Mouse (Mus musculus) mature B cell (primary cell): Measurements from ENCODE around the gene Hist1h2bk.
"Not testable (repeated sequence)": the region's sequence is repeated elsewhere in the genome, so short reads cannot be mapped to it uniquely, and the experiment has no call there.

Source experiments
- in situ Hi-C: fragments of 300-500 bp; cut with MboI; formaldehyde crosslinking; loops from 2 replicates; pipeline ENCODE4 v1.14.3; 2019

The Hist1h2bk gene

DNA sequence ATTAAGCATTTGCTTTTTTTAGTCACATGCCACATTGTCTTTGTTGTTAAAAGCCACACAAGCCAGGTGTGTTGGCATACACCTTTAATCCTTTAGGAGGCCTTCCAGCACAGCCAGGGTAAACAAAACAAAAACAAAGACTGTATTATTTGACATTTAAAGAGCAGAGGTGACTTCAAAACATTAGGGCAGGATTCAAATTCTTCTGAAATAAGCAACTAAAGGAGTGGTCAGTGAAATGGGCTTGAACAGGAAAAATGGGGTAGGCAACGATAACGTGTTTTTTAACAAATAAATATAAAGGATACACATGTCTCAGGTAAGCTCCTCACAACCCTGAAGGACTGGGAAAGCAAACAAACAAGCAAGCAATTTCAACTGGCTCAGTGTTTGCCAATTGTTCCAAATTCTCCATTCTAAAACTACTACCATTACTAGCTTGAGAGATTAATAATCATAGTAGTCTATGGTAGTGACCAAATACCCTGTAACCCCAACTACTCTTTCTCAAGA, 4.3 kb downstream of the Hist1h2bk start:
- in situ Hi-C loops, result loop anchor here (5.0 to 10.0 kb wide), 6 partner anchors 215 to 1705 kb away; partner anchors contain the start of genes Hist1h2ac, Hist1h2bb, Hist1h2bc and Hist1h3c

DNA sequence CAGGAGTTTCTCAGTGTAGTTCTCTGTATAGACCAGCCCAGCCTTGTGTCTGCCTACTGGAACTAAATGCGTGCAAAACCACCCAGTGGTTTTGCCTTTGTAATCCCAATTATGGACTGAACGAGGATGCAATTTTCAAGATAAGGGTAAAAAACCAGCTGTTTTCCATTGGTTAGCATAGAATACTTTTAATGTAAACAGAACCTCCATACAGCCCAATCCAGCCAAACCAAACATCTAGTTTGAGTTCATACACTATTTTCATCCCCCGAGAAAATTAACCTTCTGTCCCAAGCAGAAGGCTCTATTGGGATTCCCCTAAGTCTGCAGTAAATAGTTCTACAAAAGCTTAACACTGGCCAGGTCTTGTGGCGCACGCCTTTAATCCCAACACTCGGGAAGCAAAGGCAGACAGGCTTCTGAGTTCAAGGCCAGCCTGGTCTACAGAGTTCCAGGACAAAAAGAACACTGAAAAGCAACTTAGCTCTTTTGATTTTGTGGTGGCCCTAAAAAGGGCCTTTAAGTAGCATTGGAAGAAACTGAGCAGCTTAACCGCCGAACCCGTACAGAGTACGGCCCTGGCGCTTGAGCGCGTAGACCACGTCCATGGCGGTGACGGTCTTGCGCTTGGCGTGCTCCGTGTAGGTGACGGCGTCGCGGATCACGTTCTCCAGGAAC, 4.9 kb downstream of the Hist1h2bk start:
- in situ Hi-C loops, result loop anchor here (5.0 to 10.0 kb wide), 2 partner anchors 1482 to 1574 kb away; no protein-coding TSS in a partner anchor

DNA sequence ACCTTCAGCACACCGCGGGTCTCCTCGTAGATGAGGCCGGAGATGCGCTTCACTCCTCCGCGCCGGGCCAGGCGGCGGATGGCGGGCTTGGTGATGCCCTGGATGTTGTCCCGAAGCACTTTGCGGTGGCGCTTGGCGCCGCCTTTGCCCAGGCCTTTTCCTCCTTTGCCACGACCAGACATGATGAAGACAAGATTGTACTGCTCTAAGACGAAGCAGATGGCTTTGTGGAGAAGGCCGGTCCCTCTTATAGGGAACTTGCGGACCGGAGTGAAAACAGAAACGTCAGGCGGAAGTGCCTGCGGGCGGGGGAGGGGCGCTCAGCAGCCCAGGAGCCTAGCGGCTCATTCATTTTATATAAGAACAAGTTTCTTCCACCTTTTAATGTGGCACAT, 5.5 kb downstream of the Hist1h2bk start, which contains the start of gene Hist1h4i:
TSS of gene Hist1h4i (minus strand) at position 221 of the 395 bp plus-strand sequence.
- in situ Hi-C loops, result loop anchor here (5.0 to 10.0 kb wide), 2 partner anchors 1481 to 1574 kb away; no protein-coding TSS in a partner anchor

DNA sequence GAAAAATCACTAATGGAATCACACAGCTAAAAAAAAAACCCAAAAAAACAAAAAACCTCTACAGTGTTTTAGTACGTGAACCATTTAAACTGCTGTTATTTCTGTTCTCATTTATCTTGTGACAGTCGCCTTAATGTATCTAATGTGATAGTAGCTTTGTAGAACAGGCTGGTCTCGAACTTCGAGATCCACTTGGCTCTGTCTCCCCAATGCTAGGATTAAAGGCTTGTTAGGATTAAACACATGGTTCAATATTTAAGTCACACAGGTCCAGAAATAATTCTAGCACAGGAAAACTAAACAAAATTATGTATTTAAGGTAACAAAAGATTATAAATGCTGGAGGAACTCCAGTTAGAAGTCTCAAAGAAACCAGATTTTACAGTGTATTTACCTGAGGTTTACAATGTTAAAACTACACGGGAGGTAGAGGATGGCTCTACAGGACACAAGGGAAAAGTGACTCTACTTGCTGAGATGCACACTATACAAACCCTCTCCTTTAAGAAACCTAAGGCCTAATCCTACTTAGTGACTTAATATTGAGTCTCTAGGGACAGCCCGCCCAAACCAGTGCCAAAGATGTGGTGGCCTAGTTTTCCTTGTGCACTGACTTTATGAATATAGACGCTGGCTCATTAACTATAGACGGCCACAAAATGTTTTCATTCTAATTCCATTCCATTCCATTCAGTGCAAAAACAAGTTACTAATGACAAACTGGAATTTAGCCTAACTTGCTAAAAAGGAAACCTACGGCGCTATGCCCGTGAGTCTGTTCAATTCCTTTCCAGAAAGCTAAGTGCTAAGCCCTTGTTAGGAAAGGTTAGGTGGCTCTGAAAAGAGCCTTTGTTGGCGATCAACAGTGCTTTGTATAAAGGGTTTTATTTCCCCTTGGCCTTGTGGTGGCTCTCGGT, 6.2 kb downstream of the Hist1h2bk start:
- in situ Hi-C loops, result loop anchor here (5.0 to 10.0 kb wide), 2 partner anchors 1480 to 1573 kb away; no protein-coding TSS in a partner anchor

DNA sequence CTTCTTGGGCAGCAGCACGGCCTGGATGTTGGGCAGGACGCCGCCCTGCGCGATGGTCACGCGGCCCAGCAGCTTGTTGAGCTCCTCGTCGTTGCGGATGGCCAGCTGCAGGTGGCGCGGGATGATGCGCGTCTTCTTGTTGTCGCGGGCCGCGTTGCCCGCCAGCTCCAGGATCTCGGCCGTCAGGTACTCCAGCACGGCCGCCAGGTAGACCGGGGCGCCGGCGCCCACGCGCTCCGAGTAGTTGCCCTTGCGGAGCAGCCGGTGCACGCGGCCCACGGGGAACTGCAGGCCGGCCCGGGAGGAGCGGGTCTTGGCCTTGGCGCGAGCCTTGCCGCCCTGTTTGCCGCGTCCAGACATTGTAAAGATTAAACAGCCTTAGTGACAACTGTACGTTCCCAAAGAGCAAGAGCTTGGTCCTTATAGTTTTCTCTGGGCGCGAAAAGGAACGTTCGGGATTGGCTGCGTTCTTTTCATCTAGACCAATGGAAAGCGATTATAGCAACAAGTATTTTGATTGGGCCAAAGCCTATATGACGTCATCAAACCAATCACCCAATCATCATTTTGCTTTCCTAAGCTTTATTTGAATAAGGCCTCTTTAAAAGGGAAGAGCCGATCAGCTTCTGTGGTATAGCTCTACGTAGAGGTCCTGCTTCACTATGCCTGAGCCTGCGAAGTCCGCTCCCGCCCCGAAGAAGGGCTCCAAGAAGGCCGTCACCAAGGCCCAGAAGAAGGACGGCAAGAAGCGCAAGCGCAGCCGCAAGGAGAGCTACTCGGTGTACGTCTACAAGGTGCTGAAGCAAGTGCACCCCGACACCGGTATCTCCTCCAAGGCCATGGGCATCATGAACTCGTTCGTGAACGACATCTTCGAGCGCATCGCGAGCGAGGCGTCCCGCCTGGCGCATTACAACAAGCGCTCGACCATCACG, 7.2 kb downstream of the Hist1h2bk start, which contains the start of the genes Hist1h2ag and Hist1h2bj:
TSS of gene Hist1h2ag (minus strand) at position 377 of the 935 bp plus-strand sequence.
TSS of gene Hist1h2bj (plus strand) at position 647 of the 935 bp plus-strand sequence.
- in situ Hi-C loops, result loop anchor here (5.0 to 10.0 kb wide), 2 partner anchors 1479 to 1572 kb away; no protein-coding TSS in a partner anchor

- in situ Hi-C loops, result loop anchor here (5.0 to 10.0 kb wide), 2 partner anchors 1479 to 1571 kb away; no protein-coding TSS in a partner anchor
Measured at GRCm38 (mm10) chr13:22043503-22044431, 8.1 kb downstream of the Hist1h2bk start.

- in situ Hi-C loops, result loop anchor here (5.0 to 10.0 kb wide), 2 partner anchors 1478 to 1570 kb away; no protein-coding TSS in a partner anchor
Measured at GRCm38 (mm10) chr13:22044432-22045155, 8.9 kb downstream of the Hist1h2bk start.

GRCm38 (mm10) chr13:22045311-22045710, 9.6 kb downstream of the Hist1h2bk start:
- in situ Hi-C loops, result loop anchor here (10.0 kb wide), 1 partner anchor 1569 kb away; no protein-coding TSS in a partner anchor

- in situ Hi-C loops, result loop anchor here (10.0 kb wide), 1 partner anchor 1566 kb away; no protein-coding TSS in a partner anchor
Measured at GRCm38 (mm10) chr13:22049041-22049440, 13.4 kb downstream of the Hist1h2bk start.

DNA sequence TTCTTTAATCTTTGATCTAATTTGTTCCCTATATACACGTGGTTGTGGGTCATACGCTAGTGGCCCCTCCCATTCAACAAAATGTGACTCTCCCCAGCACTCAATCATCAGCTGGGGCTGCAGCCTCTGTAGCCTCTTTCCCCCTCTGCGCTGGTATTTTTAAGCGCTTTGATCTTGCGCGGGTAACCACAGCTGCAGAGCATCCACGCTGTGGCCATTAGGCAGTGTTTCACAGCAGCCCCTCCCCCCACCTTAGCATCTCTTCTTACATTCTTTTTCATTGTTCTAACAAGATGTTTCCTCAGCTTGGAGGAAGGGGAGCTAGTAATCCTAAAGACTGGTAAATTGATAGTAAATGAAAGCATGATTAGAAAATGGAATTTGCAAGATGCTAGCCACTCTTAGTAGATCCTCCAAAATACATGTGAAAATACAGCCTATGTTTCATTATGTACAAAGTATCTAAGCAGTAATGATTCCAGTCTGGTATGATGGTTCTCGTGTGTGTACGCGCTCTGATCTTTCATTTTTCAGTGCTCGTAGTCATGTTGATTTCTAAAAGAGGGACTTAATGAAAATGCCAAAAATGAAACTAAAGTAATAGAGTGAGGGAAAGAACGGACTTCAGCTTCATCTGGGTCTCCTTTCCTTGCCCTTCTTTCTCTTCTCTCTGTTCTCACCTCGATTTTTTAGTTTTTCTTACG, 14.2 kb downstream of the Hist1h2bk start:
- in situ Hi-C loops, result loop anchor here (10.0 kb wide), 2 partner anchors 1315 to 1565 kb away; partner anchors contain the start of gene Zfp322a

- in situ Hi-C loops, result loop anchor here (10.0 kb wide), 1 partner anchor 1314 kb away; the partner anchor contains the start of gene Zfp322a
Measured at GRCm38 (mm10) chr13:22050591-22051522, 15.2 kb downstream of the Hist1h2bk start.

DNA sequence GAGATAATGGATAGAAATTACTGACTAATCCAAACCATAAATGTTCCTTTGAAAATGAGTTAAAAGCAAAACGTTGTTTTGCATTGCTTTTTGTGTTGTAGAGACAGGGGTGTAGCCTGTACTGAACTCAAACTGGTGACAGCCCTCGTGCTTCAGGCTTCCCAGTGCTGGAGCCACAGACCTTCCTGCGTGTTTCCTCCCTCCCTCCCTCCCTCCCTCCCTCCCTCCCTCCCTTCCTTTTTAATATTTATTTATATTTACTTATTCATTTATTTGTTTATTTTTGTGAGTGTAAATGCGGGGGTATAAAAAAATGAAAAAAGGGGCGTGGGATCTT, 15.8 kb downstream of the Hist1h2bk start:
- in situ Hi-C loops, result loop anchor here (10.0 kb wide), 1 partner anchor 1313 kb away; the partner anchor contains the start of gene Zfp322a

DNA sequence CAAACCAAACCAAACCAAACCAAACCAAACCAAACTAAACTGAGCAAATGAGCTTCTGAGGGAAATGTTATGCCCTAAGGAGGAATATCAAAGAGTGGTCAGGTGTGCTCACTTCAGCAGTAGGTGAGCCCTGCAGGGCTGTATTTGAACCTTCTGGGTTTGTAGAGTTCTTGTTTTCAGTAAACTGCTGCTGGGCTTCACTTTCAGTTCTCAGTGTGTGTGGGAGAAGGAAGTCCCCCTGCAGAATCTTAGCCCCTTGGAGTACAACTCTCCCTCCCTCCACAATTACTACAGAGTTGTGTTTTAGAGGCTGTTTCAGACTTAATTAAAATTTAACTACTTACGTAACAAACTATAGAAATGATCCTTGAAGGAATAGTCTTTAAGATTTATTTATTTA, 18.1 kb downstream of the Hist1h2bk start:
- in situ Hi-C loops, result loop anchor here (10.0 kb wide), 1 partner anchor 1311 kb away; the partner anchor contains the start of gene Zfp322a

DNA sequence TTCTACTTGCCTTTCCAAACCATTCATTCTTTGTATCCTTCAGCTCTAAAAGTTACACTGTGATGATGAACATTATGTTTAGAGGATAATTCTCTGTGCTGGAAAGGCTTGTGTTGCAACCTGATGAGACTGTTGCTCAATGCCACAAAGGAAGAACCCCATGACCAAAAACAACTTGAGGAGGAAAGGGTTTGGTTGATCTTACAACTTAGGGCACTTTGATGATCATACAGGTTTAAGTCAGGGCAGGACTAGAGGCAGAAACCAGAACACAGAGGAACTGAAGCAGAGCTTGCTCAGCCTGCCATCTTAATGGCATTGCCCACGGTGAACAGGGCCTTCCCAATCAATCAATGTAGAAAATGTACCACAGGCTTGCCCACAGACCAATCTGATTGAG, 25.8 kb downstream of the Hist1h2bk start:
- in situ Hi-C loops, result no loop called here

DNA sequence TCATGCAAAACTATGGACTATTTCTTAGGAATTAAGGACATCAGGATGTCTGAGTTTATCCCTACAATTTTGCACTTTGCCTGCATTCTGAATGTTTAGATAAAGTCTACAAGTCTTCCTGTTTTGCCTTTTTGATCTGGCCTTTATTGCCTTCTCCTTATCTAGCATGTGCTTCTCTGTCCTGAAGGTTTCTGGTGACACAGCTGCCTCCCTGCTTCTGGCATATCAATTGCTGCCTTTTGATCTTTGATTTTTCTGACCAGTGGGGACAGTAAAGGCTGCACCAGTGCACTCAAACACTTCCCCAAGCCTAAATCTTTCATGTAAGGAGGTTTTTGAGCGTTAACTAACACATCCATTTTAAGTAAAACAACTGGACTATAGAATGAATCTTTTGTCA, 27.8 kb downstream of the Hist1h2bk start:
- in situ Hi-C loops, result no loop called here

GRCm38 (mm10) chr13:22084140-22084539, 48.5 kb downstream of the Hist1h2bk start, which contains the start of gene Vmn1r188:
TSS of gene Vmn1r188 (plus strand) at chr13:22084440.
- in situ Hi-C loops, result not testable (repeated sequence)
